Mouse (Mus musculus) ES-E14 (cell line): ENCODE measurements around the gene Per3. TPM values are rescaled to one million over a fixed set of nuclear protein-coding genes. Genes with fewer than 3 reads are reported as not detected.
A peak's percentile ranks its signal among the peaks of the same experiment; 100 is the strongest.

ENCODE experiments used
- DNase-seq: peaks from one replicate; pipeline ENCODE4 v3.0.0-alpha.2; 2013; ENCODE audit warnings: low read depth, low spot score
- H3K27ac ChIP-seq: 2 replicates; pipeline ENCODE4 v1.5.1; 2012; ENCODE audit warnings: low read depth, mild to moderate bottlenecking, low read length, moderate library complexity, mixed read lengths; ENCODE audit not compliant: poor library complexity, insufficient read depth, severe bottlenecking
- H3K36me3 ChIP-seq: 2 replicates; pipeline ENCODE4 v1.6.1; 2012; ENCODE audit warnings: mild to moderate bottlenecking, low read length, moderate library complexity, mixed read lengths; ENCODE audit not compliant: control insufficient read depth, poor library complexity, insufficient read depth, severe bottlenecking
- H3K4me1 ChIP-seq, 2 experiments: fragments of 150-350 bp in 1 of 2; sonication (generic) in 1 of 2; 2 replicates each; pipeline ENCODE4 v1.6.1; 2012; ENCODE audit warnings: low read length in 2 of 2, mild to moderate bottlenecking in 1 of 2, mixed read lengths in 1 of 2; ENCODE audit not compliant: control insufficient read depth in 2 of 2, insufficient read depth in 2 of 2, poor library complexity in 1 of 2
- H3K4me3 ChIP-seq, 2 experiments: fragments of 150-350 bp in 1 of 2; sonication (generic) in 1 of 2; 2 replicates each; pipeline ENCODE4 v1.5.1; 2012; ENCODE audit warnings: low read length in 2 of 2, low read depth in 1 of 2, mild to moderate bottlenecking in 1 of 2, mixed read lengths in 1 of 2; ENCODE audit not compliant: insufficient read depth in 1 of 2, poor library complexity in 1 of 2, severe bottlenecking in 1 of 2
- H3K9ac ChIP-seq: 2 replicates; pipeline ENCODE4 v1.6.1; 2012; ENCODE audit warnings: low read depth, mild to moderate bottlenecking, low read length, mixed read lengths; ENCODE audit not compliant: poor library complexity, insufficient read depth, severe bottlenecking
- H3K9me3 ChIP-seq: fragments of 150-350 bp; sonication (generic); 2 replicates; pipeline ENCODE4 v1.6.1; 2012; ENCODE audit warnings: low read depth, mild to moderate bottlenecking, low read length; ENCODE audit not compliant: control insufficient read depth, insufficient read depth
- CHD2 ChIP-seq: IDR thresholded peaks from 2 replicates; pipeline ENCODE4 v1.6.1; 2014; ENCODE audit warnings: mild to moderate bottlenecking, low read depth, low read length, inconsistent platforms
- HCFC1 ChIP-seq: IDR thresholded peaks from 2 replicates; pipeline ENCODE4 v1.6.1; 2012; ENCODE audit warnings: low read length, inconsistent platforms, borderline replicate concordance; ENCODE audit not compliant: insufficient read depth
- MAFK ChIP-seq: IDR thresholded peaks from 2 replicates; pipeline ENCODE4 v1.6.1; 2014; ENCODE audit warnings: mild to moderate bottlenecking, low read depth, low read length, inconsistent platforms; ENCODE audit not compliant: insufficient read depth
- ZC3H11A ChIP-seq: IDR thresholded peaks from 2 replicates; pipeline ENCODE4 v1.6.1; 2012; ENCODE audit warnings: low read depth, mild to moderate bottlenecking, inconsistent platforms, low read length, borderline replicate concordance
- ZNF384 ChIP-seq: IDR thresholded peaks from 2 replicates; pipeline ENCODE4 v1.6.1; 2012; ENCODE audit warnings: low read depth, low read length, inconsistent platforms
- in situ Hi-C, 2 experiments: fragments of 600-800 bp; cut with MboI; formaldehyde crosslinking; loops; one replicate each; pipeline ENCODE4 v1.15.1; 2025; ENCODE audit warnings: low sequenced_read_pairs in 2 of 2, inconsistent platforms in 1 of 2; ENCODE audit not compliant: unreplicated experiment in 2 of 2
- total RNA-seq: library from RNA; depleted of rRNA; stranded (reverse); fragments of 300-350 nt; gene quantifications from 2 replicates; pipeline ENCODE4 v1.2.3, GENCODE M21; 2012; rRNA removed

The Per3 gene
- 2.4 and 4.5 TPM in 2 replicates for total RNA-seq

GRCm38 (mm10) chr4:151044037-151044943 is at the start of gene Per3:
Gene Per3, minus strand, starts transcription at chr4:151044665.
- in situ Hi-C loops, result no loop called here
- no peaks in the 10 kb centered on the region for H3K9me3 ChIP-seq

GRCm38 (mm10) chr4:151089270-151089669 is 44.8 kb upstream of the Per3 start, which contains the start of gene Gm13090:
Gene Gm13090, plus strand, starts transcription at chr4:151089570.
- no peaks in the 10 kb centered on the region; a peak in 2 of 4 replicates for H3K4me1 ChIP-seq
- no peak within 1 kb of the TSS for H3K27ac ChIP-seq
- no peak for TF ChIP-seq HCFC1
- TF ChIP-seq CHD2, result no peak
- TF ChIP-seq ZNF384, result no peak
- no peak for TF ChIP-seq MAFK
- TF ChIP-seq ZC3H11A, result no peak
- DNase-seq, result no peak
- no peak within 1 kb of the TSS for H3K4me3 ChIP-seq
- no peak within 1 kb of the TSS for H3K9ac ChIP-seq
- in situ Hi-C loops, result no loop called here
- H3K36me3 ChIP-seq, result peaks cover 9% of the 10 kb centered on the region; the same call in 1 of the 2 replicates
- no peaks in the 10 kb centered on the region for H3K9me3 ChIP-seq

More at GRCm38 (mm10) chr4:151044037-151044943, at the start of gene Per3:
- peak within 1 kb of the TSS; percentile 73 to 95 for H3K4me3 ChIP-seq
- TF ChIP-seq ZC3H11A, result no peak
- TF ChIP-seq HCFC1, result no peak
- no peak for TF ChIP-seq CHD2
- TF ChIP-seq MAFK, result no peak
- H3K9ac ChIP-seq, result peak within 1 kb of the TSS; percentile 77
- H3K36me3 ChIP-seq, result peaks cover 2% of the 10 kb centered on the region; the same call in 1 of the 2 replicates
- DNase-seq, result peak; percentile 86
- peaks cover 3% of the 10 kb centered on the region in 2 experiments; a peak in 2 of 4 replicates for H3K4me1 ChIP-seq
- H3K27ac ChIP-seq, result no peak within 1 kb of the TSS

GRCm38 (mm10) chr4:151088819-151089218 is 44.4 kb upstream of the Per3 start:
- Histone ChIP-seq H3K27ac (no peak overlapping the region), H3K9ac (no peak overlapping the region), H3K9me3 (no peaks in the 10 kb centered on the region), H3K4me1 (no peaks in the 10 kb centered on the region; a peak in 2 of 4 replicates), H3K4me3 (no peak overlapping the region), H3K36me3 (peaks cover 10% of the 10 kb centered on the region; the same call in 1 of the 2 replicates)
- no peak for DNase-seq
- in situ Hi-C loops, result no loop called here
- TF ChIP-seq ZC3H11A, result no peak
- no peak for TF ChIP-seq ZNF384
- TF ChIP-seq MAFK, result no peak
- no peak for TF ChIP-seq HCFC1
- no peak for TF ChIP-seq CHD2

GRCm38 (mm10) chr4:151087358-151087757 is 42.9 kb upstream of the Per3 start:
- Histone ChIP-seq H3K4me1 (no peaks in the 10 kb centered on the region; a peak in 2 of 4 replicates), H3K36me3 (peaks cover 14% of the 10 kb centered on the region; the same call in 1 of the 2 replicates), H3K4me3 (no peak overlapping the region), H3K9me3 (no peaks in the 10 kb centered on the region), H3K9ac (no peak overlapping the region), H3K27ac (no peak overlapping the region)
- in situ Hi-C loops, result no loop called here
- TF ChIP-seq ZNF384, result no peak
- no peak for TF ChIP-seq CHD2
- no peak for TF ChIP-seq ZC3H11A
- TF ChIP-seq HCFC1, result no peak
- no peak for TF ChIP-seq MAFK
- DNase-seq, result no peak
